Mouse (Mus musculus) hematopoietic stem cell, adult 5-6 weeks (primary cell): ENCODE measurements around the gene Tanc1. TPM values are rescaled to one million over a fixed set of nuclear protein-coding genes. Genes with fewer than 3 reads are reported as not detected.

Experiments
- ATAC-seq, 2 experiments: fragments of 125-278 bp in 1 of 2; replicated peaks in 1 of 2; 2 replicates each; pipeline ENCODE4 v1.8.0; 2016 to 2017; ENCODE audit warnings: inconsistent platforms in 2 of 2, mild to moderate bottlenecking in 2 of 2, moderate number of reproducible peaks in 2 of 2, low read depth in 1 of 2, moderate TSS enrichment in 1 of 2; ENCODE audit not compliant: low FRiP score in 2 of 2, poor library complexity in 2 of 2, severe bottlenecking in 2 of 2, insufficient read depth in 1 of 2, low TSS enrichment in 1 of 2
- total RNA-seq: library from RNA; stranded (forward); fragments of 172-1452, 232-1000 nt; gene quantifications from 2 replicates; pipeline ENCODE4 v1.2.3, GENCODE M21; 2017

The Tanc1 gene
- total RNA-seq, 1 experiment from 2014 or later, result 11.0 TPM

GRCm38 (mm10) chr2:59721119-59721518 is 109.3 kb downstream of the Tanc1 start:
- 0 out of 4 replicates have a peak, but pooled peaks of 1 of the 2 experiments have one; percentile 17 for ATAC-seq

GRCm38 (mm10) chr2:59721758-59722157 is 109.9 kb downstream of the Tanc1 start:
- no peak for ATAC-seq

GRCm38 (mm10) chr2:59723311-59723710 is 111.5 kb downstream of the Tanc1 start:
- no peak for ATAC-seq

GRCm38 (mm10) chr2:59725518-59726185 is 113.8 kb downstream of the Tanc1 start:
- ATAC-seq, result no peak

- no peak for ATAC-seq
Measured at GRCm38 (mm10) chr2:59731831-59732230, 120.0 kb downstream of the Tanc1 start.

- no peak for ATAC-seq
Measured at GRCm38 (mm10) chr2:59733410-59733809, 121.6 kb downstream of the Tanc1 start.

GRCm38 (mm10) chr2:59736401-59736898 is 124.6 kb downstream of the Tanc1 start:
- ATAC-seq, result no peak

GRCm38 (mm10) chr2:59737368-59737767 is 125.5 kb downstream of the Tanc1 start:
- ATAC-seq, result no peak

GRCm38 (mm10) chr2:59738356-59738755 is 126.5 kb downstream of the Tanc1 start:
- no peak for ATAC-seq

GRCm38 (mm10) chr2:59739036-59739435 is 127.2 kb downstream of the Tanc1 start:
- no peak for ATAC-seq

GRCm38 (mm10) chr2:59742500-59743116 is 130.8 kb downstream of the Tanc1 start:
- ATAC-seq, result no peak

GRCm38 (mm10) chr2:59745428-59745827 is 133.6 kb downstream of the Tanc1 start:
- peak; percentile 17 to 43; a peak in 3 of 4 replicates for ATAC-seq

- no peak for ATAC-seq
Measured at GRCm38 (mm10) chr2:59746070-59746469, 134.2 kb downstream of the Tanc1 start.

GRCm38 (mm10) chr2:59747757-59748156 is 135.9 kb downstream of the Tanc1 start:
- ATAC-seq, result no peak

GRCm38 (mm10) chr2:59749371-59749770 is 137.5 kb downstream of the Tanc1 start:
- no peak for ATAC-seq

GRCm38 (mm10) chr2:59751172-59751571 is 139.3 kb downstream of the Tanc1 start:
- ATAC-seq, result no peak

GRCm38 (mm10) chr2:59752148-59752547 is 140.3 kb downstream of the Tanc1 start:
- no peak for ATAC-seq

GRCm38 (mm10) chr2:59752766-59753165 is 140.9 kb downstream of the Tanc1 start:
- no peak for ATAC-seq
